Mouse (Mus musculus) MEL (cell line): ENCODE data around the gene Cmya5.

ENCODE experiments used
- CTCF ChIP-seq, 3 experiments: IDR thresholded peaks in 2 of 3; conservative IDR thresholded peaks in 1 of 3; 2 replicates each; pipeline ENCODE4 v1.5.1; 2011 to 2012; ENCODE audit warnings: low read length in 3 of 3, low read depth in 2 of 3, mild to moderate bottlenecking in 2 of 3, improper control_type of control experiment in 1 of 3, inconsistent platforms in 1 of 3, mixed read lengths in 1 of 3, moderate library complexity in 1 of 3; ENCODE audit not compliant: control insufficient read depth in 1 of 3, insufficient read depth in 1 of 3, poor library complexity in 1 of 3, severe bottlenecking in 1 of 3
- MAFK ChIP-seq: IDR thresholded peaks from 2 replicates; pipeline ENCODE4 v1.6.1; 2011; ENCODE audit warnings: low read depth, mild to moderate bottlenecking, low read length, improper control_type of control experiment, borderline replicate concordance
- POLR2A ChIP-seq, 2 experiments: IDR thresholded peaks; 2 replicates each; pipeline ENCODE4 v1.6.1; 2011 to 2012; ENCODE audit warnings: low read length in 2 of 2, mild to moderate bottlenecking in 2 of 2, control low read depth in 1 of 2, improper control_type of control experiment in 1 of 2, low read depth in 1 of 2, moderate library complexity in 1 of 2; ENCODE audit not compliant: control insufficient read depth in 1 of 2, insufficient read depth in 1 of 2, poor library complexity in 1 of 2

DNA sequence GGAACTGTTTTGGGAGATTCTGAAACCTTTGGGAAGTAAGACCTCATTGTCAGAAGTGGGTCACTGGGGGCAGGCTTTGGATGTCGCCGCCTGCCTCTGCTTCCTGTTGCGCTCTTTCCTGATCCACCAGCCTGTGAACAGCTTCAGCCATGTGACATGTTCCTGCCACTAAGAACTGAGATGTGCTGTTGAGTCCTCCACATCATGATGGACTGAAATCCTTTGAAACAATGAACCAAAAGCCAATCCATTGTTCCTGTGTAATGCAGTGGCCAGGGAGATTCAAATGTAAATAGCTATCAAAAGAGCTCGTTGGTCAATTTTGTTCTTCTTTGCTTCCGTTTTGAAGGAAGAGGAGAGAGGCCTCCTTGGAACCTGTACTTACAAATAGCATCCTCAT, 151.7 kb downstream of the Cmya5 start:
- TF ChIP-seq CTCF (IDR thresholded peaks at IDR 0.05 in 2 of 3, conservative IDR thresholded peaks at IDR 0.05 in 1 of 3; ENCODE audit: control insufficient read depth in 1 of 3, insufficient read depth in 1 of 3, low read depth in 2 of 3, low read length in 3 of 3, poor library complexity in 1 of 3, severe bottlenecking in 1 of 3) (no peak), POLR2A (IDR thresholded peaks at IDR 0.05; ENCODE audit: control insufficient read depth in 1 of 2, insufficient read depth in 1 of 2, low read depth in 1 of 2, low read length in 2 of 2, poor library complexity in 1 of 2) (no peak), MAFK (no peak)
